Mouse (Mus musculus) heart, embryonic 14.5 days (tissue): Measurements from ENCODE around the gene Ybx2. TPM values are rescaled to one million over a fixed set of nuclear protein-coding genes. Genes with fewer than 3 reads are reported as not detected.
A peak's percentile ranks its signal among the peaks of the same experiment; 100 is the strongest.

Source experiments
- ATAC-seq: fragments of 200-750 bp; cut with Nextera tagmentation; 2 replicates; pipeline ENCODE4 v1.8.0; 2017; ENCODE audit warnings: low read depth, moderate TSS enrichment; ENCODE audit not compliant: insufficient number of reproducible peaks, insufficient read depth, low FRiP score
- H3K27ac ChIP-seq, 2 experiments: fragments of 200-500 bp in 1 of 2; fragments of 300-500 bp in 1 of 2; sonication (generic) in 1 of 2; replicated peaks in 1 of 2; 2 replicates each; pipeline ENCODE4 v1.5.1; 2012 to 2014; ENCODE audit warnings: low read depth in 2 of 2, low read length in 2 of 2, control low read depth in 1 of 2, mild to moderate bottlenecking in 1 of 2, mixed read lengths in 1 of 2; ENCODE audit not compliant: control insufficient read depth in 1 of 2, insufficient read depth in 1 of 2
- H3K27me3 ChIP-seq: fragments of 300-500 bp; sonication (generic); 2 replicates; pipeline ENCODE4 v1.6.1; 2014; ENCODE audit warnings: mild to moderate bottlenecking, low read length, control low read depth; ENCODE audit not compliant: control insufficient read depth, insufficient read depth
- H3K36me3 ChIP-seq: fragments of 300-500 bp; sonication (generic); 2 replicates; pipeline ENCODE4 v1.6.1; 2014; ENCODE audit warnings: mild to moderate bottlenecking, control low read depth, low read length, mixed read lengths; ENCODE audit not compliant: control insufficient read depth, insufficient read depth
- H3K4me1 ChIP-seq, 2 experiments: fragments of 200-500 bp in 1 of 2; fragments of 300-500 bp in 1 of 2; sonication (generic) in 1 of 2; 2 replicates each; pipeline ENCODE4 v1.6.1; 2012 to 2014; ENCODE audit warnings: low read length in 2 of 2, control low read depth in 1 of 2, mixed read lengths in 1 of 2; ENCODE audit not compliant: control insufficient read depth in 2 of 2, insufficient read depth in 2 of 2
- H3K4me2 ChIP-seq: fragments of 300-500 bp; sonication (generic); 2 replicates; pipeline ENCODE4 v1.6.1; 2014; ENCODE audit warnings: mild to moderate bottlenecking, low read length
- H3K4me3 ChIP-seq, 2 experiments: fragments of 200-500 bp in 1 of 2; fragments of 300-500 bp in 1 of 2; sonication (generic) in 1 of 2; 2 replicates each; pipeline ENCODE4 v1.5.1; 2012 to 2014; ENCODE audit warnings: low read length in 2 of 2, mild to moderate bottlenecking in 2 of 2, control low read depth in 1 of 2, low read depth in 1 of 2, moderate library complexity in 1 of 2; ENCODE audit not compliant: control insufficient read depth in 1 of 2, insufficient read depth in 1 of 2
- H3K9ac ChIP-seq: fragments of 300-500 bp; sonication (generic); 2 replicates; pipeline ENCODE4 v1.6.1; 2014; ENCODE audit warnings: mild to moderate bottlenecking, low read length
- H3K9me3 ChIP-seq: fragments of 300-500 bp; sonication (generic); 2 replicates; pipeline ENCODE4 v1.6.1; 2016; ENCODE audit warnings: low read length, control low read depth; ENCODE audit not compliant: control insufficient read depth
- WGBS: fragments of 180-500 bp; shearing (Covaris S2); extraction: QIAGEN DNeasy Blood & Tissue Kit; methylation state at CpG from one replicate; pipeline ENCODE4 v1.1.7; 2014; 5-methylcytosine and 5-hydroxymethylcytosine counted together
- polyA plus RNA-seq: library from polyadenylated mRNA; unstranded; fragments of >200 nt; fragmentation: Nextera tagmentation; extraction: Ambion mirVana; gene quantifications from 2 replicates; pipeline ENCODE4 v1.2.1, GENCODE M21; 2014

Ybx2 gene
- polyA plus RNA-seq, 1 experiment from 2014 or later: 7.3 TPM

DNA sequence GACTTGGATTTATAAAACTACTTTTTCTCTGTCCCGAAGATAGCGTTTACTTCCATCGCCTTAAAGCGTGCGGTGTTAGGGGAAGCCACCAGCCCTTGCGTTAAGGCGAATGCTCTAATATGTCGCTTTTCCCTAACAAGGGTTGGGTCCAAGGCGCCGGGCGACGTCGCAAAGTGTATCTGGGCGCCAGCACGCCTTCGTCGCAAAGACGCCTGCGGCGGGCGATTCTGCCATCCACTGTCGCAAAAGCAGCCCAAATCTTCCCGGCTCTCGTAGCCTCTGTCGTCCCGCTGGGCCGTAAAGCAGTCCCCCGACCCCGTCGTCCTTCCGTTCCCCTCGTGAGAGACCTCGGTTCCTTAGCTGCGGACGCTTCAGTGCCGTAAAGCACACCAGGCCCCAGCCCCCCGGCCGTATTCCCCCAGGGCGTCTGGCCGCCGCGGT, 34.2 kb upstream of the Ybx2 start:
- peak; percentile 74 for ATAC-seq
- H3K4me3 ChIP-seq: peak overlapping the region; percentile 71 to 85
- H3K9me3 ChIP-seq: no peaks in the 10 kb centered on the region
- under 1% methylated on average over 42 of the region's 42 CpGs for WGBS
- peak overlapping the region; percentile 94 for H3K9ac ChIP-seq
- H3K27me3 ChIP-seq: no peaks in the 10 kb centered on the region
- peak overlapping the region; percentile 94 to 99 for H3K27ac ChIP-seq
- H3K4me2 ChIP-seq: peak overlapping the region; percentile 99
- peaks cover 14 to 27% of the 10 kb centered on the region in 2 experiments for H3K4me1 ChIP-seq
- peaks cover 35% of the 10 kb centered on the region for H3K36me3 ChIP-seq

DNA sequence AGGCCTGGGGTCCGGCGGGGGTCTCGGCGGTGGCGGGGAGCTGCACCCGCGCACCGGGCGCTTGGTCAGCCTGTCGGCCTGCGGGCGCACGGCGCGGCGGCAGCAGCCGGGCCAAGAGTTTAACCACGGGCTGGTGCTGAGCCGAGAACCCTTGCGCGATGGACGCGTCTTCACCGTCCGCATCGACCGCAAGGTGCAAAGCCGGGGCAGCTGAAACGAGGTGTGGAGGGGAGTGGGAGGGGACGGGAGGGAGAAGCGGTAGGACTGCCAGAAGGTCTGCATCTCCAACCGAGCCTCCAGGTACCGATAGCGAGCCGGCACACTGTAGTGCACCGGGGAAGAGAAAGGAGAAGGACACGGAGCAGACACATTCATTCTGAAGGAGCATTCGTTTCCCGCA, 33.6 kb upstream of the Ybx2 start:
- peak overlapping the region; percentile 94 for H3K9ac ChIP-seq
- H3K4me2 ChIP-seq: peak overlapping the region; percentile 99
- H3K36me3 ChIP-seq: peaks cover 41% of the 10 kb centered on the region
- no peak for ATAC-seq
- under 1% methylated on average over 38 of the region's 39 CpGs for WGBS
- H3K4me3 ChIP-seq: peak overlapping the region; percentile 71 to 85
- H3K27me3 ChIP-seq: no peaks in the 10 kb centered on the region
- peak overlapping the region; percentile 31 to 94 for H3K27ac ChIP-seq
- no peaks in the 10 kb centered on the region for H3K9me3 ChIP-seq
- H3K4me1 ChIP-seq: peaks cover 14 to 27% of the 10 kb centered on the region in 2 experiments

DNA sequence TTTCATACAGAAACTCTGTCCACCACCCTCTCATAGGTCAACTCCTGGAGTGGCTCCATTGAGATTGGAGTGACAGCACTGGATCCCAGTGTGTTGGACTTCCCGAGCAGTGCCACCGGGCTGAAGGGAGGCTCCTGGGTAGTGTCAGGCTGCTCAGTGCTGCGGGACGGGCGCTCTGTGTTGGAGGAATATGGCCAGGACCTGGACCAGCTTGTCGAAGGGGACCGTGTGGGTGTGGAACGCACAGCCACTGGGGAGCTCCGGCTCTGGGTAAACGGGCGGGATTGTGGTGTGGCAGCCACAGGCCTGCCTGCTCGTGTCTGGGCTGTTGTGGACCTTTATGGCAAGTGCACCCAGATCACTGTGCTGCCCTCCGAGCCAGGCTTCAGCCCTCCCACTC, 32.6 kb upstream of the Ybx2 start:
- Histone ChIP-seq H3K27me3 (no peaks in the 10 kb centered on the region), H3K4me3 (peak overlapping the region in 1 of 2 experiments; percentile 85; a peak in 1 of 4 replicates), H3K4me2 (peak overlapping the region; percentile 99), H3K9me3 (no peaks in the 10 kb centered on the region), H3K36me3 (peaks cover 51% of the 10 kb centered on the region), H3K27ac (no peak overlapping the region), H3K9ac (peak overlapping the region; percentile 94), H3K4me1 (peaks cover 14 to 27% of the 10 kb centered on the region in 2 experiments)
- 83% methylated on average over 13 of the region's 13 CpGs for WGBS
- no peak for ATAC-seq

DNA sequence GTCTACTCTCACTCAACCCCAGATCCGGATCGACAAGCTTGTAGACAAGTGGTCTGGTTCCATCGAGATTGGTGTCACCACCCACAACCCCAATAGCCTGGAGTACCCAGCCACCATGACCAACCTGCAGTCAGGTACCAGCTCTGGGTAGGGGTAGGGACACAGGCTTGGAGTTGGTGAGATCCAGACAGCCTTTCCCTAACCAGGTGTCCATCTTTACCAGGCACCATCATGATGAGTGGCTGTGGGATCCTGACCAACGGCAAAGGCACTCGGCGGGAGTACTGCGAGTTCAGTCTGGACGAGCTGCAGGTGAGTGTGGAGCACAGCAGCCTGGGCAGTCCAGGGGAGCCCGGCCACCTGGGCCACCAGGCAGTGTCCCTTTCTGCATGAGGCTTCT, 31.3 kb upstream of the Ybx2 start:
- ATAC-seq: no peak
- Histone ChIP-seq H3K4me3 (no peak overlapping the region), H3K36me3 (peaks cover 64% of the 10 kb centered on the region)

DNA sequence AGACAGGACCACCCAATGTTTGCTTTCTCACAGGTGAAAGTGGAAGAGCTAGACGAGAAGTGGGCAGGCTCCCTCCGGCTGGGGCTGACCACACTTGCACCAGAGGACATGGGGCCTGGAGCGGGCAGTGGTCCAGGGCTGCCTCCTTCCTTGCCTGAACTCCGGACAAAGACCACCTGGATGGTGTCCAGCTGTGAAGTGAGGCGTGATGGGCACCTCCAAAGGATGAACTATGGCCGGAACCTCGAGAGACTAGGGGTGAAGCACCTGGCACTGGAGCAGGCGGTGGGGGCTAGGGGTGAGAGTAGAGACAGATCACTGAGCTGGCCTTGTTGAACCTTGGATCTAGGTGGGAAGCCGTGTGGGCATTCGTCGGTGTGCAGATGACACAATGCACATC, 27.0 kb upstream of the Ybx2 start:
- H3K27me3 ChIP-seq: no peaks in the 10 kb centered on the region
- no peak for ATAC-seq
- peaks cover 3 to 5% of the 10 kb centered on the region in 2 experiments; a peak in 3 of 4 replicates for H3K4me1 ChIP-seq
- WGBS: 92% methylated on average over 11 of the region's 11 CpGs
- H3K27ac ChIP-seq: no peak overlapping the region
- H3K4me3 ChIP-seq: no peak overlapping the region
- no peak overlapping the region for H3K9ac ChIP-seq
- H3K9me3 ChIP-seq: no peaks in the 10 kb centered on the region
- peaks cover 97% of the 10 kb centered on the region for H3K36me3 ChIP-seq
- H3K4me2 ChIP-seq: no peak overlapping the region

More for the DNA sequence above, 31.3 kb upstream of the Ybx2 start:
- Histone ChIP-seq H3K4me1 (peaks cover 13 to 19% of the 10 kb centered on the region in 2 experiments), H3K27ac (no peak overlapping the region), H3K9ac (no peak overlapping the region), H3K27me3 (no peaks in the 10 kb centered on the region), H3K4me2 (no peak overlapping the region), H3K9me3 (no peaks in the 10 kb centered on the region)
- 91% methylated on average over 9 of the region's 9 CpGs for WGBS

DNA sequence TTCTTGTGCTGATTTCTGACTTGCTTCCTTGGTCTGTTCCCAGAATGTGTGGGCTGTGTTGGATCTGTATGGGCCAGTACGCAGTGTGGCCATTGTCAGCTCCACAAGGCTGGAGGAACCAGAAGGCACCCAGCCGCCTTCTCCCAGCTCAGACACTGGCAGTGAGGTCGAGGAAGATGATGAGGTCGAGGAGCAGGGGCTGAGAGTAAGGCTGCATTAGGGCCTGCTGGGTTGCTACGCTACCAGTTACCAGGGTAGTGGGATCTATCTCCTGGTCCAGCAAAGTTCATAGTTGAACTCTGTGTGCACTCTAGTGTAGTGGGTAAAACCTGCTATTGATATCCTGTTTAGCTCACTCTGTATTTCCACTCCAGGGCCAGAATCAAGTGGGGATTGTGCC, 26.4 kb upstream of the Ybx2 start:
- H3K9me3 ChIP-seq: no peaks in the 10 kb centered on the region
- no peak overlapping the region for H3K4me2 ChIP-seq
- H3K9ac ChIP-seq: no peak overlapping the region
- WGBS: 88% methylated on average over 5 of the region's 5 CpGs
- H3K4me1 ChIP-seq: peaks cover 3 to 5% of the 10 kb centered on the region in 2 experiments; a peak in 3 of 4 replicates
- ATAC-seq: no peak
- H3K27ac ChIP-seq: no peak overlapping the region
- H3K27me3 ChIP-seq: no peaks in the 10 kb centered on the region
- peaks cover 92% of the 10 kb centered on the region for H3K36me3 ChIP-seq
- H3K4me3 ChIP-seq: no peak overlapping the region

DNA sequence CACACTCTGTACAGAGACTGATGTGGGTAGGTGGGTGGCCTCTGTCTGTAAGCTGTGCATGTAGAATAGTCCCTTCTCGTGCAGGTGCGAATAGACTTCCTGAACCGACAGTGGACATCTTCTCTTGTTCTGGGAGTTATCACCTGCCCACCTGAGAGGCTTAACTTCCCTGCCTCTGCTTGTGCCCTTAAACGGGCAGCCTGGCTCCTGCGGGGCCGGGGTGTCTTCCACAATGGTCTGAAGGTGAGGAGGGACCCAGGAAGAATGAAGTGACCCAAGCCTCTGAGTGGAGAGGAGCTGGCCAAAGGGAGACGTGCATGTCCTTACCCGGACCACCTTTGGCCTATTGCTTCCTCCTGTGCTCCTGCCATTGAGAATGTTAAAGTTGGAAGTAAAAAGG, 25.4 kb upstream of the Ybx2 start:
- Histone ChIP-seq H3K9ac (no peak overlapping the region), H3K4me3 (no peak overlapping the region), H3K4me2 (no peak overlapping the region), H3K27me3 (no peaks in the 10 kb centered on the region), H3K9me3 (no peaks in the 10 kb centered on the region), H3K36me3 (peaks cover 88% of the 10 kb centered on the region), H3K4me1 (peaks cover 11 to 12% of the 10 kb centered on the region in 2 experiments), H3K27ac (no peak overlapping the region)
- WGBS: 95% methylated on average over 8 of the region's 8 CpGs
- no peak for ATAC-seq
